Mouse (Mus musculus): ENCODE measurements around the gene Tfr2. TPM values are rescaled to one million over a fixed set of nuclear protein-coding genes. Genes with fewer than 3 reads are reported as not detected.
A peak's percentile ranks its signal among the peaks of the same experiment; 100 is the strongest.

Tfr2 gene
- total RNA-seq, 2 experiments from 2014 or later = 5.8 to 7.5 TPM

DNA sequence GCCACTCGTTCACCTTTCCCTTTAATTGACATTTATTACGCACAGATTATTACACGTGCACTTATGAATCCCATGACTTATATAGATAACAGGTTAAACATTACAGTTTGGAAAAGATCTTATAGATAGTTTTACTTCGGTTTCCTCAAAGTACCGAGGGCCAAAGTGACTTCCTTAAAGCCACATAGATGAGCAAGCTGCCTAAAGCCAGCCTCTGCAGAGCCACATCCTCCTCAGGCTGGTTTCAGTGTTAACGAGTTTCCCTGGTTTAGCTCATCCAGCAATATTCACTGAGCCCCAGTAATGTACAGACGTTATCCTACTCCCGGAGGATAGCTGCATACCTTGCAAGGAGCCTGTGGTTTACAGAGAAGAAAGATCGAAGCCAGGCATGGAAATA, 34.3 kb upstream of the Tfr2 start:
- ATAC-seq (replicated peaks; ENCODE audit: poor library complexity, severe bottlenecking) = no peak

DNA sequence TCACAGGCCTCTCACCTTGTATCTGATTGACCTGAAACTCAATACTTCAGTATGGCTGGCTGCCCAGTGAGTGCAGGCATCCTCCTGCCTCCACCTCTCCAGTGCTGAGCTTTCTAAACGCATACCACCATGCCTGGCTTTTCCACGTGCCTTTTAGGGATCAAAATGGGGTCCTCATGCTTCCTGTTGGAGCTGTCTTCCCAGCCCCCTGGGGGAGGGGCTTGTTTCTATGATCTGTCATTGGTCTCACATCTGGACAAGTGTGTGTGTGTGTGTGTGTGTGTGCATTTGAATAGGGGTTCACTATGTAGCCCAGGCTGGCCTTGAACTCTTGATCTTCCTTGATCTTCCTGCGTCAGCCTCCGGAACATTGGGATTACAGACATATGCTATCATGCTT, 32.2 kb upstream of the Tfr2 start:
- ATAC-seq (replicated peaks; ENCODE audit: poor library complexity, severe bottlenecking) = no peak

DNA sequence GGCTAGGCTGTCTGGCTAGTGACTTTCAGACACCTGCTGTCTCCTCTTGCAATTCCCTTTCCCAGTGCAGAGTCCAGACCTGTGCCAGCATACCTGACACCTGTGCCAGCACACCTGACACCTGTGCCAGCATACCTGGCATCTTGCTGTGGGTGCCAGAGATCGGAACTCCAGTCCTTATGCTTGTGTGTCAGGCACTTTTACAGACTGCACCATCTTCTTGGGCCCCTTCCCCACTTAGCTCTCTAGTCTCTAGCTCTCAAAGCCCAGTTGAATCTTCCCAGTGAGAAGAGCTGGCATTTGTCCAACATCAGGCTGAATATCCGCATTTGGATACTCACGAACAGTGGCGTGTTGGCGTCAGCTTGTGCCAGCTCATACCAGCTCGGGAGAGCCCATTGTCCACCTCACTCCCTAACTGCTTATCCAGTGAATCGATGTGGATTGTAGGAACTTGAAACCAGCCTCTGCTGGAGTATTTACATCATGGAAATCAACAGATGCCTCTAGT, 30.3 kb upstream of the Tfr2 start:
- no peak for ATAC-seq (replicated peaks; ENCODE audit: poor library complexity, severe bottlenecking)

DNA sequence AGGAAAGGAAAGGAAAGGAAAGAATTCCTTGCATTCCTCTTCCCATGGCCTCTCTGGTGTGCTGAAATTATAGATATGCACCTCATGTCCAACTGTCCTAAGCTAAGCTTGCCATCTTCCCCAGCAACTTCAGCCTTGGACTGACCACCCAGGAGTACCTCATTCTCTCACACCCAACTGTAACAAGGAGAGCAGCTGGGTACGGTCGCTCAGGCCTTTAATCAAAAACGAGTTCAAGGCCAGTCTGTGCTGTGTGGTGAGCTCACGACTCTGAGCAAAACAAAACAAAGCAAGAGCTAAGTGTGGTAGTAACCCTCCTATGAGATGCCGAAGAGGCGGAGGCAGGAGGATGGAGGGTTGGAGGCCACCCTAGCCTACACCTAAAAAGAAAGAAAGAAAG, 28.6 kb upstream of the Tfr2 start:
- no peak for ATAC-seq (replicated peaks; ENCODE audit: poor library complexity, severe bottlenecking)

DNA sequence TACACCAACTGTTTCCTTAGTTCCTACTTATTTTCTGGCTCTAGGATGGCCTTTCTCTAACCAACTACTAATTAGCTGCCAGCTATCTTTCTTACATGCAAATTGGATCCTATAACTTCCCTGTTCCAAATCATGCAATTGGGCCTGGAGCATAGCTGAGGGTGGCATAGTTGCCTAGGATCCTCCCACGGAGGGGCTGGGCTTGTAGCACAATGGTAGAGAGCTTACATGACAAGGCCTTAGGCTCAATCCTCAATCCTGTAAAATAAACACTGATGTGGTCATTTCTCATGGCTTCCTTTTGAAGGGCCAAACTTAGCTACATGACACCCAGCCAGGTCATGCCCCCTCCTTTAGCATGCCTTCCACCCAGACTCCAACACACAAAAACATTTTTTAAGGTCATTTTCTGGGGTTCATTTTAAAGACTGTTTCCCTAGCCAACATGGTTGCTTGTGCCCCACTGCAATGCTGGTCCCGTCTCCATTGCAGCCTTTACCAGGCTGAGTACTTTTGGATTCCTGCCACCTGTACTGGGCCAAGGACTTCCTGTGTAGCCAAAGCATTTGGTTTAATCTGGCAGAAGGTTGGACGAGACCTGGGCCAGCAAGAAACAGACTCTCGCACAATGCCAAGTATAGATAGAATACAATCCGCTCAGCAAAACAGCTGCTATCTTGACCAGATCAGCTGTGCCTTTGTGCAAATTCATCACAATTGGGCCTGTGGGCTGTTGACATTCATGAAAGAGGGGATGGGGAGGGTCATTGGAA, 27.7 kb upstream of the Tfr2 start:
- peak; percentile 30; the same call in 1 of the 2 replicates for ATAC-seq (replicated peaks; ENCODE audit: poor library complexity, severe bottlenecking)

DNA sequence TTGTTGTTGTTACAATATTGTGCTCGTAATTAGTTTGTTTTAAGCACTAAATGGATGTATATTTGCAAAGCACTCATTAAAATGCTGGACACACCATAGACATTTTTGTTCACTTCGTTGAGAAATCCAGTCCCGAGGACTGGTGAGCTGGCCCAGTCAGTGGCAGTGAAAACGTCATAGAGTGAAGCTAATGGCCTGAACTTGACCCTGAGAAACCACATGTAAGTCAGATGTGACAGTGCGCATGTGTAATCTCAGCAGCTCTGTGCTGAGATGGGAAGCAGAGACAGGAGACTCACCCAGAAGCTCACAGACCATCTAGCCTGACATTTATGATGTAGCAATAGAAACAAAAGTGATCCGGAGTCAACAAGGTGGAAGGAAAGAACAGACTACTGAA, 24.7 kb upstream of the Tfr2 start:
- ATAC-seq (replicated peaks; ENCODE audit: poor library complexity, severe bottlenecking) = no peak

DNA sequence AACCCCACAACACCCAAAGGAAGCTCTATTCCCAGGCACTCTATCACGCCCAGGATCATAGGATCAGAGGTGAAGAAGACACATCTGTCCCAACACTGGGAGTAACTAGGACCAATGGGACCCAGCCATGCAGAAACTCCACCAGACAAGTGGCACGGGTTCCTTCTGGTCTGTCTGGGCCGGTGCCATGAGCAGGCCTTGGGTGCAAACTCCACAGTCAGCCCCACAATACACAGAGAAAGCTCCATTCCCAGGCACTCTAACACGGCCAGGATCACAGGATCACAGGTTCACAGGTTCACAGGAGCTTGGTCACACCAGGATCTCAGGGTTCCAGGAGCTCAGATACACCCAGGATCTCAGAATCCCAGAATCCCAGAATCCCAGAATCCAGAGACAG, 24.0 kb upstream of the Tfr2 start:
- no peak for ATAC-seq (replicated peaks; ENCODE audit: poor library complexity, severe bottlenecking)

DNA sequence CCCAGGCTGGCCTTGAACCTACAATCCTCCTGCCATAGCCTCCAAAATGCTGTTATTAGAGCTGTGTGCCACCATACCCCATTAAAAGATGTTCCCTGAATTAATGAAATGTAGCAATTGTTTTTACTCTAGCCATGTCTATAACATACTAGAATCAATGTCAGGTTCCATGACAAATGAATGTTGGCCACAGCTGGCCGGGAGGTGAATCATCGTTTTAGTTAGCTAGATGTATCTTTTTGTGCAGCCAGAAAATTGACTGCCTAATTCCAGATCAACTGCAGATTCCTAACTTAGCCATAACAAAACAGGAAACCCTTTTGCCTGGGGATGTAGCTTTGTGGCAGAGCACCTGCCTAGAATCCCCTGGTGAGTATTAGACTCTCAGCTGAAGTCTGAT, 19.8 kb upstream of the Tfr2 start:
- ATAC-seq (replicated peaks; ENCODE audit: poor library complexity, severe bottlenecking) = no peak

DNA sequence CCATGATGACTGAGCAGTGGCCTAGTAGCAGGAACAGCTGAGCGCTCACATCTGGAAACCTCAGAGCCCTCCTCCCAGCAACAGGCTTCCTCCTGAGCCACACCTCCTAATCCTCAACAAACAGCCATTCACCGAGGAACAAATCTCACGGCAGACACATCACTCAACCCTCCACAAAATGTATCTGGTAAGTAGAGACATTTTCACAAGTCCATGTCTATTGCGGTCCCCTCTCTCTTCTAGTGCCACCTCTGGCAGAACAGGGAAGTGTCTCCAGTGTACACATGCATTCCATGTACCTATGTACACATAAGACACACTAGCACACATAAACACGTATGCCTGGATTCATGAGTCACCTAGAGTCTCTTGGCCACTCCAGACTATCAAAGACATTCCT, 18.5 kb upstream of the Tfr2 start:
- 0 out of 2 replicates have a peak, but pooled peaks have one; percentile 41 for ATAC-seq (replicated peaks; ENCODE audit: poor library complexity, severe bottlenecking)

DNA sequence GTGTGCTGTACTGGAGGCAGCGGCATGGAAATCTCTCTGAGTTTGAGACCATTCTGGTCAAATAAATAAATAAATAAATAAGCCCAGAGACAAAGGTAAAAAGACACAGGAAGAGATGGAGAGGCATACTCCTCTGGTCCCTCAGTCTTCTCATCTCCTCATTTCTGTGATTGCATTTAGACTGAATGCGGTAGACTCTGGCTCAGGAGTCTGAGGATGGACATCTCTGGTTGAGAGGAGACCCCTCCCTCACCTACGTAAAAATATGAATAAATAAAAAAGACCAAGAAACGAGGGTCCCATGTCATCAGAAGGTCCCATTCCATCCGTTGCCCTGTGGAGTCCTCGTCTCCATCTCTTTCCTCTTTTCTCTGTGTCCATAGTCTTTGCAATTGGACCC, 16.6 kb upstream of the Tfr2 start:
- no peak for ATAC-seq (replicated peaks; ENCODE audit: poor library complexity, severe bottlenecking)

DNA sequence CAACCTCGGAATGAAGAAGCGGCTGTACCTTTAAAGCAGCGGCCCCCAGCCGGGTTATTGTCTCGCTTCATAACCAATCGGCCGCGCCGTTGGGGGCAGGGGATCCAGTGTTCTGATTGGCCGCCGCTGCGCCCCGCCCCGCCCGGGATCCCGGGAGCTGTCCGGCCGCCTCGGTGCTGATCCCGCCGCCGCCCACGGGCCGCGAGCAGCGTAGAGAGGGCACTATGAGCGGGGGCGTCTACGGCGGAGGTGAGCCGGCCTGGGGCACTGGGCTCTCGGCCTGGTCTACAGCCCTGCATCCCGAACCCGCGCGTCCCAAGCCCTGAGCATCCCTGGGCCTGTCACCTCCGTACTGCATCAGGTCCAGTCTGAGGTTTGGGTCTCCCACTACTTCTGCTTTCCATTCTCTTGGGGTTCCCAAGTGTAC, 16.2 kb upstream of the Tfr2 start, which contains the start of gene Actl6b:
Gene Actl6b, plus strand, starts transcription at position 107 of the 427 bp plus-strand sequence.
- peak; percentile 92 for ATAC-seq (replicated peaks; ENCODE audit: poor library complexity, severe bottlenecking)

DNA sequence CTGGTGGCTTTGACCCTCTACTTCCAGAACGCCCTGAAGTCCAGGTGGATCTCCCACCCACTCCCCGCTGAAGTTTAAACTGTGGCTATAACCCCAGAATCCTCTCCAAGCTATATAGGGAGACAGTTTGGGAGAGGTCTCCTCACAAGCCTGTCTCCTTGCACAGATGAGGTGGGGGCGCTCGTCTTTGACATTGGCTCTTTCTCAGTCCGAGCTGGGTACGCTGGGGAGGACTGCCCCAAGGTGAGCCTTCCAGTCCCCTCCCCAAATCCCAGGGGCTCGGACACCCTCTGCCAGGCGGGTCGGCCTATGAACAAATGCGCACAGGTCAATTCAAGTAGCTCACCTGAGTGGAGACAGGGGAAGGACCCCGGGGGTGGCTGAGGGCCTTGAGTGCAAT, 15.7 kb upstream of the Tfr2 start:
- ATAC-seq (replicated peaks; ENCODE audit: poor library complexity, severe bottlenecking) = no peak

DNA sequence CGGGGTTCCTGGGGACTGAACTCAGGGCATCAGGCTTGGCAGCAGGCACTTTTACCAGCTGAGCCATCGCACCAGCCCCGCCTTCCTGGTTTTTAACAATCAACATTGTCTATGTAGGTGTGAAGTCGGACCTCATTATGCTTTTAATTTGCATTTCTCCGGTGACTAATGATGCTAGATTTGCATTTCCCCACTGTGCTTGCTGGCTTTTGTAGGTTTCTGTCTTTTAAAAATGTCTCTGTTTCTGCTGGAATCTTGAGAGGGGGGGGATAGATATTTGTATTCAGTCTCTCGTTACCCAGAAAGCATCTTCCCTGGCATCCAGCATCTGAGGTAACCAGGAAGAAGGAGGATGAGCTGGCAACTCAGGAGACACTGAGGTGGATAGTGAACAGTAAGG, 8.1 kb upstream of the Tfr2 start:
- ATAC-seq (replicated peaks; ENCODE audit: poor library complexity, severe bottlenecking) = no peak

DNA sequence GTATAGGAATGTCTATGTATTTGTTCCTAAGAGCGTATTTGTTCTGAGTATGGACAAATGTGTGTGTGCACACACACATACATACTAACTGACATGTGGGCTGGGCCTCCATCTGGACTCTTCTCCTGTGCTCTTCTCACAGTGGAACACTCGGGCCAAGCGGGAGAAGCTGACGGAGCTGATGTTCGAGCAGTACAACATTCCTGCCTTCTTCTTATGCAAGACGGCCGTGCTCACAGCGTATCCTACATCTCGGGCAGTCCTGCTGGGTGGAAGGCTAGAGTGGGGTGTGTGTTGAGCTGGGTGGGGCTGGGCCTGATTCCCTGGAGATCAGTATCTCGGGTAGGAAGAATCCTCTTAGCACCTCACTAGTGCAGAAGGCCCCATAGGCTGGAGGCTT, 6.7 kb upstream of the Tfr2 start:
- no peak for ATAC-seq (replicated peaks; ENCODE audit: poor library complexity, severe bottlenecking)

DNA sequence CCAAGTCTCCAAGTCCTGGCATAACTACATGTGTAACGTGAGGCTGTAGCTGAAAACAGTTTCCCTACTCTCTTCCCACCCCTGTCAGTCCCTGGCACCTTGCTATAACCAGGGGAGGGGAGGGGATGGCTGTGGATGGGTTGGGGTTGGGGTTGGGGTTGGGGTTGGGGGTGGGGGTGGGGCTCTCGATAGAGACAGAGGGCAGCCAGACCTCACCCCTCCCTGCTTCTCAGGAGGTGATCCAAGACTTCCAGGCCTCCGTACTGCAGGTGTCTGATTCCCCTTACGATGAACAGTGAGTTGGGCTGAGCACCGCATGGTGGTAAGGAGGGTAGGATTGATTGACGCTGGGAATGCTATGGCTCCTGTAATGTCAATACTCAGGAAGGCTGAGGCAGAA, 3.9 kb upstream of the Tfr2 start:
- ATAC-seq (replicated peaks; ENCODE audit: poor library complexity, severe bottlenecking) = no peak

DNA sequence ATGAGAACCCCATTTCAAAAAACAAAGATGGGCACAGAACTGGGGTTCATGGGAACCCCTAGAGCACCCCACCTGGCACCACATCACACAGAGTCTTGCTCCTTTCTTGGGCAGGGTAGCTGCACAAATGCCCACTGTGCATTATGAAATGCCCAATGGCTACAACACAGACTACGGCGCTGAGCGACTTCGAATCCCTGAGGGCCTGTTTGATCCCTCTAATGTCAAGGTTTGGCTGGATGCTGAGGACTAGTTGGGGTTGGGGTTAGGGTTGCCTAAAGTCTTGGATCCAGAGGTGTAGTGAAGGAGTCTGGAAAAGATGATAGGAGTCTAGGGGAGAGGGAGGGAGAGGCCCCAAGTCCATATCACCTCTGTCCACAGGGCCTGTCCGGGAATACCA, 3.2 kb upstream of the Tfr2 start:
- ATAC-seq (replicated peaks; ENCODE audit: poor library complexity, severe bottlenecking) = no peak

DNA sequence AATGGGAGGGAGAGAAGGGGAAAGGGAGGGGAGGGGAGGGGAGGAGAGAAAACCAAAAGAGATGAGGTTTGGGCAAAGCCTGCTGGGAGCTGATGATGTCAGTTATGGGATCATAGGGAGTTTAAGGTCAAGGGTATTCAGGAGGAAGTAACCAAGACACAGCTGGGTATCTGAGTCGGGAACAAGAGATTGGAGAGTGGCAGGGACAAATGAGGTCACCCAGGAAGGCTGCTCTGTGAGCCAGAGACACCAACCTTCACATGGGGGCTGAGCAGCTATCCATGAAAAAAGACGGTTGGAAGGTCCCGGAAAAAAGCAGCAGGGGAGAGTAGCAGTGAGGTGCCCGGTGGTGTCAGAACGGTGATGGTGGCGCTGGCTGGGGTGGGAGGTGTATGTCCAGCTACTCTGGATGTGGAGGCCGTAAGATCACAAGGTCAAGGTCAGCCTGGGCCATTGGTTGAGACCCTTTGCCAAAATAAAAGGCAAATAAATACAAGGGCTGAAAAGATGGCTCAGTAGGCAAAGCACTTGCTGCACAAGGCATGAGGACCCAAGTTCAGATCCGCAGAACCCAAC, 1.3 kb upstream of the Tfr2 start:
- ATAC-seq (replicated peaks; ENCODE audit: poor library complexity, severe bottlenecking) = no peak

DNA sequence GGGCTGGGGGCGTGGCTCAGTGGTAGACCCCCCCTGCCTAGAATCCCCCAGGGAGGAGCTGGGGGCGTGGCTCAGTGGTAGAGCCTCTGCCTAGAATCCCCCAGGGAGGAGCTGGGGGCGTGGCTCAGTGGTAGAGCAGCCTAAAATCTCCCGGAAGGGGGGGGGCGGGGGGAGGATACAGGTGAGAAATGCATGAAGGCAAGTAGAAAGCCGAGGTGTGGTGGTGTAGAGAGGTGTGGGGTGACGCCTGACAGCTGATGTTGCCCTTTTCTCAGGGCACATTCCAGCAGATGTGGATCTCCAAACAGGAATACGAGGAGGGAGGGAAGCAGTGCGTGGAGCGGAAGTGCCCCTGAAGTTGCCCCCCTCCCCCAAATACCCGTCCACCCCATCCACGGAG, 609 bp upstream of the Tfr2 start:
- ATAC-seq (replicated peaks; ENCODE audit: poor library complexity, severe bottlenecking) = no peak

DNA sequence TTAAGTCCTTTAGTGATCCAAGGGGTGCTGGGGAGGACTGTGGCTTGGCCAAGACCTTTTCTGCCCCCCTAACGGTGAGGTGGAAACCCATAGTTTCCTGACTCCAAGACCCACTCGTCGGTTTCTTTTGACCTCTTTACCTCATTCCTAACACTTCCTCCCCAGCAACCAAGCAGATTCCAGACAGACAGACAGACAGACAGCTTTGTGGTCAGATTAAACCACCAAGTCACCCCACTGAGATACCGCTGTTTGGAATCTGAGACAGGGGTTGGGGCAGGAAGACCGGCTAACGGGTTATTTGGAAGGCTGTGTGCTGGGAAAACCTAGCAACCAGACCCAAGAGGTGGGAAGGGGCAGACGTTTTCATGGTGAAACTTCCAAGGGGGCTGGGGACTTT, 541 bp downstream of the Tfr2 start:
- ATAC-seq (replicated peaks; ENCODE audit: poor library complexity, severe bottlenecking) = peak; percentile 28; the same call in 1 of the 2 replicates

DNA sequence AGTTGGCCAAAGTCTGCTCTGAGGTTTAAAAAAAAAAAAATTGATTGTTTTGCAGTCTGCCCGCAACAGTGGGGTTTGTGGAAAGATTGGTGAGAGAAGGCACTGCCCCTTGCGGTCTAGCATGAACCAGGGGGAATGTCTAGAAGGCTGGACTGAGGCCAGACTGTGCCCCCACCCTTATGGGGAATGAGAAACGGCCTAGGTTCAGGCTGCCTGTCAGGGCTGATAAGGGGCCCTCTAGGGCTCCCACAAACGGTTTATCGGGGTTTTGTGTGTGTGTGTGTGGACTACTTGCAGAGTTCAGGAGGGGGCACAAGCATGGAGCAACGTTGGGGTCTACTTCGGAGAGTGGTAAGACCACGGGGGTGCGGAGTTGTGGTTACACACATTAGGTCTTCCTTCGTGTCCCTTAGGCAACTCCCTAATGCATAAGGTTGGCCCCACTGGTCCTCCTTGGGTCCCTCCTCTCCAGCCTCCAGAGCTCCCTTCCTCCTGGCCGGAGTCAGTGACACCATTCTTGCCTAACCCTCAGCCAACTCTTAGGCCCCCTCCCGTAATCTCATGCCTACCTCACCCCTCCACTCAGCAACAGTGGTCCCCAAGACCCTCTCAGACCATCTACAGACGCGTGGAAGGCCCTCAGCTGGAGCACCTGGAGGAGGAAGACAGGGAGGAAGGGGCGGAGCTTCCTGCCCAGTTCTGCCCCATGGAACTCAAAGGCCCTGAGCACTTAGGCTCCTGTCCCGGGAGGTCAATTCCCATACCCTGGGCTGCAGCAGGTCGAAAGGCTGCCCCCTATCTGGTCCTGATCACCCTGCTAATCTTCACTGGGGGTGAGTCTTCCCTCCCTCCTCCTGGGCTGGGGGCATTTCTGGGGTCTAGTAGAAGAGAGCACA, 1.3 kb downstream of the Tfr2 start:
- peak; percentile 57 for ATAC-seq (replicated peaks; ENCODE audit: poor library complexity, severe bottlenecking)

DNA sequence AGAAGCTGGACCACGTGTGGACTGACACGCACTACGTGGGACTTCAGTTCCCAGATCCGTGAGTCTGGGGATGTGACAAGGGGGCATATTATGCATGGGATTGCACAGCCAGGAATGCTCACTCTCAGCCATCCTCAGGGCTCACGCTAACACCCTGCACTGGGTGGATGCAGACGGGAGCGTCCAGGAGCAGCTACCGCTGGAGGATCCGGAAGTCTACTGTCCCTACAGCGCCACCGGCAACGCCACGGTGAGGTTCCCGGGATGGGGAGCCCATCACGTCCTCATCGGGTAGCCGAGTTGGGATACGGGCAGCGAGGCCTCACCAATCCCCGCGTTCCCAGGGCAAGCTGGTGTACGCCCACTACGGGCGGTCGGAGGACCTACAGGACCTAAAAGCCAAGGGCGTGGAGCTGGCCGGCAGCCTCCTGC, 4.8 kb downstream of the Tfr2 start:
- no peak for ATAC-seq (replicated peaks; ENCODE audit: poor library complexity, severe bottlenecking)

Data from granulocyte monocyte progenitor cell, adult 5-6 weeks (primary cell).